Mouse (Mus musculus) intestine, embryonic 16.5 days (tissue): ENCODE results near the gene Sema3d. TPM values are rescaled to one million over a fixed set of nuclear protein-coding genes. Genes with fewer than 3 reads are reported as not detected.

Experiments
- ATAC-seq: fragments of 200-750 bp; cut with Nextera tagmentation; 2 replicates; pipeline ENCODE4 v1.8.0; 2017; ENCODE audit warnings: moderate TSS enrichment, moderate library complexity
- H3K27ac ChIP-seq: fragments of 300-500 bp; sonication (generic); 2 replicates; pipeline ENCODE4 v1.5.1; 2014; ENCODE audit warnings: mild to moderate bottlenecking, low read length
- H3K27me3 ChIP-seq: fragments of 300-500 bp; sonication (generic); replicated peaks from 2 replicates; pipeline ENCODE4 v1.6.1; 2014; ENCODE audit warnings: low read length, control low read depth, mixed read lengths; ENCODE audit not compliant: control insufficient read depth, insufficient read depth
- H3K36me3 ChIP-seq: fragments of 300-500 bp; sonication (generic); 2 replicates; pipeline ENCODE4 v1.6.1; 2014; ENCODE audit warnings: low read length, control low read depth; ENCODE audit not compliant: control insufficient read depth, insufficient read depth
- H3K4me1 ChIP-seq: fragments of 300-500 bp; sonication (generic); 2 replicates; pipeline ENCODE4 v1.6.1; 2014; ENCODE audit warnings: low read length, control low read depth, mixed read lengths; ENCODE audit not compliant: control insufficient read depth, insufficient read depth
- H3K4me2 ChIP-seq: fragments of 300-500 bp; sonication (generic); 2 replicates; pipeline ENCODE4 v1.6.1; 2014; ENCODE audit warnings: low read depth, low read length, control low read depth
- H3K4me3 ChIP-seq: fragments of 300-500 bp; sonication (generic); 2 replicates; pipeline ENCODE4 v1.5.1; 2014; ENCODE audit warnings: mild to moderate bottlenecking, low read length
- H3K9ac ChIP-seq: fragments of 300-500 bp; sonication (generic); 2 replicates; pipeline ENCODE4 v1.6.1; 2014; ENCODE audit warnings: low read depth, low read length
- H3K9me3 ChIP-seq: fragments of 300-500 bp; sonication (generic); 2 replicates; pipeline ENCODE4 v1.6.1; 2016; ENCODE audit warnings: low read length, control low read depth; ENCODE audit not compliant: control insufficient read depth
- WGBS: fragments of 180-500 bp; shearing (Covaris S2); extraction: QIAGEN DNeasy Blood & Tissue Kit; methylation state at CpG from one replicate; pipeline ENCODE4 v1.1.7; 2014; 5-methylcytosine and 5-hydroxymethylcytosine counted together
- polyA plus RNA-seq: library from polyadenylated mRNA; unstranded; fragments of >200 nt; fragmentation: Nextera tagmentation; extraction: Ambion mirVana; gene quantifications from 2 replicates; pipeline ENCODE4 v1.2.1, GENCODE M21; 2015

The Sema3d gene
- polyA plus RNA-seq: 7.3 and 7.8 TPM in 2 replicates

DNA sequence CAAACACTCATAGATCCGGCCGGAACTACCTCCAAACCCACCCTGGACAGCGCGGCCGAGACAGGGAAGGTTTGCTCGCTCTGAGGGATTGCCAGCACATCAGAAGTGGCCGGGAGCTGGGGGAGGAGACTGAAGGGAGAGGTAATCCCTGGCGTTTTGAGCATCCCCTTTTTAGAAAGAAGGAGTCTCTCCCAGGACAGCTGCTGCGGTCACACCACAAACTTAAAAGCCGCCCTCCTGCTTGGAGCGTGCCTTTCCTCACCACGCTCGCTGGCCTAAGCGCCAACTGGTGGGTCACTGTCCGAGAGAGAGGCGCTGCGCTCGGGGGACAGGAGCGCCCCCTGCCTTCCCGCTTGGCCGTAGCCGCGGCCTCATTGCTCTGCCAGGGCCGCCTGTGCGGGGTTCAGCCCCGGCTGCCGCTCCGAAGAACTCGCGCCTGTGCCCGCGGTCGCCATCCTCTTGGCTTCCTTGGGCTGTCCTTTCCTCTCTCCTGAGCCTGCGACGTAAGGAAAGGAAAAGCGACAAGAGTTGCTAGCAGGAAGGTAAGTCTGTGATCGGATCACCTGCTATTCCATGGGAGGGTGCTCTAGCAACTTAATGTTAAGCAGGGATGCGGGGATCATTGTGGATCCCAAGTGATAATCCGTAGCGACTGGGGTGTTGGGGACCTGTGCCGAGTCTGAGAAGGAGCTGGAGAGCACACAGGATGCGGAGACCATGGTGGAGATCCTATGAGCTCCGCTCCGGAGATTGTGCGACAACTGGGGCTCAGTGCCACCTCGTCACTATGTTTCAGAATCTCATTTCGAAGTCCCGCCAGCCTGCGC, at the start of gene Sema3d:
Sema3d (plus strand) TSS at position 253 of the 827 bp plus-strand sequence.
- Histone ChIP-seq H3K36me3 (no peaks in the 10 kb centered on the region), H3K4me1 (no peaks in the 10 kb centered on the region), H3K9me3 (no peaks in the 10 kb centered on the region), H3K27me3 (peaks cover 3% of the 10 kb centered on the region; the same call in 1 of the 2 replicates), H3K9ac (peak within 1 kb of the TSS; percentile 61), H3K4me3 (peak within 1 kb of the TSS; percentile 57), H3K27ac (no peak within 1 kb of the TSS), H3K4me2 (peak within 1 kb of the TSS; percentile 93)
- peak; percentile 98 for ATAC-seq
- under 1% methylated on average over 49 of the region's 49 CpGs for WGBS

DNA sequence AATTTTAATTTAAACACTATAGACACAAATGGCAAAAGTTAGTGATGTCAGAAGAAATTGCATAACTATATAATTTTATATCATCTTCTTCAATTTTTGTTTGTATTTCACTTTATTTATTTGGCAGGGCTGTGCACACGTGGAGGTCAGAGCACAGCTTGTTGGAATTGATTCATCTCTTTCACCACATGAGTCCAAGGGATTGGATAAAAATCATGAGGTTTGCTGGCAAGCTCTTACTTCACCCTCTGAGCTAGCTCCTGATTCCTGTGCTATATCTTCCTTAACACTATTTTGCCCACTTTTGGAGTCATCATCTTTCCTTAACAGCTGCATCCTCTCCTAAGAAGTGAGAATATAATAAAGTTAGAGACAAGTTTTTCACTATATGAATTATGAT, 5.9 kb upstream of the Sema3d start:
- no peaks in the 10 kb centered on the region for H3K27me3 ChIP-seq
- H3K4me2 ChIP-seq: no peak overlapping the region
- WGBS: 49% methylated on average over 1 of the region's 1 CpGs
- no peak for ATAC-seq
- H3K9me3 ChIP-seq: no peaks in the 10 kb centered on the region
- H3K27ac ChIP-seq: no peak overlapping the region
- H3K9ac ChIP-seq: no peak overlapping the region
- H3K4me3 ChIP-seq: no peak overlapping the region
- H3K36me3 ChIP-seq: no peaks in the 10 kb centered on the region
- H3K4me1 ChIP-seq: no peaks in the 10 kb centered on the region

DNA sequence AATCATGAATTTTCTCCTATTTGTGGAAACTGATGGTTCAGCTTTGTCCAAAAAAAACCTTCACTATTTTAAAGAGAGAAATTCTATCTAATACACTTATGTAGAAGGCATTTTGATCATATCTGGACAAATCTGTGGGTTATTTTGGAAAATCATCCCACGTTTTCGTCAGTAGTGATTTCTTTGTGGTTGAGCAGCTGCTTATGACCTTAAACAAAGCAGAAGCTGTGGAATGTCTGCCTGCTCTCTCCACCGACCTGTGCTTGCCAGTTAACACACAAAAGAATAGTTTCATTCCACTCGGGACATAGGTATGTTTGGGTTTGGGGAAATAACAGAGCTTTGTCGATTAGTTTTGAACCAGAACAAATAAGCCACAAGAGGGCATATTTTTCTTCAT, 4.3 kb upstream of the Sema3d start:
- Histone ChIP-seq H3K4me1 (no peaks in the 10 kb centered on the region), H3K27me3 (no peaks in the 10 kb centered on the region), H3K9me3 (no peaks in the 10 kb centered on the region), H3K4me3 (no peak overlapping the region), H3K4me2 (no peak overlapping the region), H3K36me3 (no peaks in the 10 kb centered on the region), H3K27ac (no peak overlapping the region), H3K9ac (no peak overlapping the region)
- ATAC-seq: no peak
- 28% methylated on average over 5 of the region's 5 CpGs for WGBS

DNA sequence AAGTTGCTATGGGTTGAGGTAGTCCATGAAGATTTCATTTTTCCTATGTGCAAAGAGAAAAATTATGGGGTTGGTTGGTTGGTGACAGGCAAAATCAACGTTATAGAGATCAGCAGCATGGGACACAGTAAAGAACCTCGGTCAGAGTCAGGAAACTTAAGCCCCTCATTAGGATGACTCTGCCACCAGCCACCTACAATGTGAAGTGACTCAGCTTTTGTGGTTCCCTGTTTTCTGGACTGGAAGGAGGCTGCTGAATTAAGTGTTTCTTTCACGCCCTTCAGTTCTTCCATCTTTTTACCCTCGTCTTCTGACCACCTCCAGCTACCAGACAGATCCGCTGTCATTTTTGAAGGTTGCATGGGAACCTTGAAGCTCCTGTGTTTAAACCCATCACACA, 1.2 kb upstream of the Sema3d start:
- Histone ChIP-seq H3K9me3 (no peaks in the 10 kb centered on the region), H3K4me3 (no peak overlapping the region), H3K27ac (no peak overlapping the region), H3K4me2 (no peak overlapping the region), H3K27me3 (peaks cover 3% of the 10 kb centered on the region; the same call in 1 of the 2 replicates), H3K9ac (no peak overlapping the region), H3K36me3 (no peaks in the 10 kb centered on the region), H3K4me1 (no peaks in the 10 kb centered on the region)
- 83% methylated on average over 5 of the region's 5 CpGs for WGBS
- ATAC-seq: no peak

DNA sequence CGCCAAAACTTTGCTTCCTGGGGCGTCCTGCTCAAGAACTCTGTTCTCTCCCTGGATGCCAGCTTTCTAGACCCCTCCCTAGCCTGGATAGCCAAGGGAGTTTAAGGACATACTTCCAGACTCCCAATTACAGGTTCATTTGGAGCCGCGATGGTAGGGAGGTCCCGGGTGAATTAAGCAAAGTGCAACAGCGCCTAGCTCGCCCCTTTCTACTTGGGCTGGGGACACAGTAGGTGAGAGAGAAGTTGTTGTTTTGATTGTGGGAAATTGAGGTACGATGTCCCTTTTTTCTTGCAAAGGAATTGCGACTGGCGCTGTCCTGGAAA, 738 bp downstream of the Sema3d start:
- Histone ChIP-seq H3K36me3 (no peaks in the 10 kb centered on the region), H3K9me3 (no peaks in the 10 kb centered on the region), H3K4me1 (no peaks in the 10 kb centered on the region), H3K9ac (peak overlapping the region; percentile 61), H3K4me2 (peak overlapping the region; percentile 93), H3K4me3 (peak overlapping the region; percentile 57), H3K27me3 (peaks cover 3% of the 10 kb centered on the region; the same call in 1 of the 2 replicates), H3K27ac (no peak overlapping the region)
- 1% methylated on average over 10 of the region's 10 CpGs for WGBS
- no peak for ATAC-seq

DNA sequence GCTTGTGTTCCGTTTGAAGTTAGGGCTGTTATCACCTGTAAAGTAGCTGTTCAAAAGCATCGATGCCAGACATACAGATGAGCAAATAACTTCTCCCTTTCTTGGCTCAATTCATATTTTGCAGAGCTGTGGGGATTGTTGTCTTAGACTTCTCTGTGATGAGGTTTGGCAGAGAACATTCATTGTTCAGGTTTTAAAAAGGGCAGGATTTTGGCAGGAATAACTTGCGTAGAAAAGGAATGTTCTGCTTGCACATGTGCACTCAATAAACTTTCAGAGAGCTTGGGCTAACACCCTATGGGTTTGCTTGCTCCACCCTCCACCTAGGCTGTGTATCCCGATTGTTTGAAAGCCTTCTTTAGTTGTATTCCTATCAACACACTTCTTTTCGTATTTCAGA, 9.5 kb downstream of the Sema3d start:
- Histone ChIP-seq H3K4me2 (no peak overlapping the region), H3K9ac (no peak overlapping the region), H3K27ac (no peak overlapping the region), H3K27me3 (no peaks in the 10 kb centered on the region), H3K36me3 (no peaks in the 10 kb centered on the region), H3K4me1 (no peaks in the 10 kb centered on the region), H3K4me3 (no peak overlapping the region), H3K9me3 (no peaks in the 10 kb centered on the region)
- no peak for ATAC-seq
- 84% methylated on average over 5 of the region's 5 CpGs for WGBS

- Histone ChIP-seq H3K9me3 (no peaks in the 10 kb centered on the region), H3K4me3 (no peak overlapping the region), H3K9ac (no peak overlapping the region), H3K27ac (no peak overlapping the region), H3K4me1 (no peaks in the 10 kb centered on the region), H3K4me2 (no peak overlapping the region), H3K36me3 (no peaks in the 10 kb centered on the region), H3K27me3 (no peaks in the 10 kb centered on the region)
- no peak for ATAC-seq
- WGBS: 52% methylated on average over 2 of the region's 2 CpGs
These were observed 16.1 kb downstream of the Sema3d start for GRCm38 (mm10) chr5:12399271-12399670.

GRCm38 (mm10) chr5:12404229-12404628, 21.0 kb downstream of the Sema3d start:
- H3K27ac ChIP-seq: no peak overlapping the region
- no peak overlapping the region for H3K9ac ChIP-seq
- no peak for ATAC-seq
- H3K36me3 ChIP-seq: no peaks in the 10 kb centered on the region
- H3K9me3 ChIP-seq: no peaks in the 10 kb centered on the region
- H3K27me3 ChIP-seq: no peaks in the 10 kb centered on the region
- no peak overlapping the region for H3K4me3 ChIP-seq
- H3K4me1 ChIP-seq: no peaks in the 10 kb centered on the region
- no peak overlapping the region for H3K4me2 ChIP-seq

DNA sequence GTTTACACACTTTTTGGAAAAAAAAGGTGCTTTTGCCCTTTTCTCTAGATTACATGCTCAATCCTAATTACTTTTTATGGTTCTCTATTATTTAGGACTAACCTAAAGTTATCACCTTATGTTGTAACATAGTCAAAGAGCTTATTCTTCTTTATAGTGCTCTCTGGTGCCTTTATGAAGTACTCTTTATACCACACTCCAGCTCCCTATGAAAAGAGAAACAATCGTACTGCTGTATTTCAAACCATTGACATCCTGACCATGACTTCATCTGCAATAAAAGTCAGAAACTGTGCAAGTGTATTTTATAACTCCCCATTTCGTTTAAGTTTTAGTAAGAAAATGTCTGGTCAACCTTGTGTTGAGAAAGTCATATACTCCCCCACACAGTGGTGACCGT, 29.4 kb downstream of the Sema3d start:
- H3K4me3 ChIP-seq: no peak overlapping the region
- no peak overlapping the region for H3K9ac ChIP-seq
- H3K9me3 ChIP-seq: no peaks in the 10 kb centered on the region
- H3K4me1 ChIP-seq: no peaks in the 10 kb centered on the region
- no peak overlapping the region for H3K4me2 ChIP-seq
- no peak for ATAC-seq
- no peaks in the 10 kb centered on the region for H3K27me3 ChIP-seq
- H3K36me3 ChIP-seq: no peaks in the 10 kb centered on the region
- no peak overlapping the region for H3K27ac ChIP-seq
- 69% methylated on average over 3 of the region's 3 CpGs for WGBS

DNA sequence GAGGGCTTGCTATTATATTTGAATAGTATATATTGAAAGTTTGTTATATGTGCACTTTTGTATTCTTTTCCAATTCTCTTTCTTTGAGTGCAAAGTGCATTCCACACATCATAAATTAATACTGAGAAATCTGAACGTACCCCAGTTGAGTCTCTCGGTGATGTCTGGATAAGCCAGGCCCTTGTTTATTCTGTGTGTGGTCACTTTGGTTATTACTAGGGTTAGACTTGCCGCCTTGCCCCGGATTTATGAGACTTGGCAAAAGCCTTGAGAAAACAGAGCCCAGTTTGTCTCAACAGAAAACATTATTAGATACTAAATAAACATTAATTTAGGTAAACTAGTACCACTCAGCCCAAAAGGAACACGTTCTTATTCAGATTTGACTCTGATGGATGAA, 40.1 kb downstream of the Sema3d start:
- Histone ChIP-seq H3K4me2 (no peak overlapping the region), H3K4me1 (no peaks in the 10 kb centered on the region), H3K4me3 (no peak overlapping the region), H3K36me3 (no peaks in the 10 kb centered on the region), H3K27me3 (no peaks in the 10 kb centered on the region), H3K9me3 (no peaks in the 10 kb centered on the region), H3K27ac (no peak overlapping the region), H3K9ac (no peak overlapping the region)
- WGBS: 44% methylated on average over 5 of the region's 5 CpGs
- no peak for ATAC-seq
